Mouse (Mus musculus): ENCODE data around the gene Zfp157.
"Not testable (repeated sequence)": the region's sequence is repeated elsewhere in the genome, so short reads cannot be mapped to it uniquely, and the experiment has no call there.

The Zfp157 gene

DNA sequence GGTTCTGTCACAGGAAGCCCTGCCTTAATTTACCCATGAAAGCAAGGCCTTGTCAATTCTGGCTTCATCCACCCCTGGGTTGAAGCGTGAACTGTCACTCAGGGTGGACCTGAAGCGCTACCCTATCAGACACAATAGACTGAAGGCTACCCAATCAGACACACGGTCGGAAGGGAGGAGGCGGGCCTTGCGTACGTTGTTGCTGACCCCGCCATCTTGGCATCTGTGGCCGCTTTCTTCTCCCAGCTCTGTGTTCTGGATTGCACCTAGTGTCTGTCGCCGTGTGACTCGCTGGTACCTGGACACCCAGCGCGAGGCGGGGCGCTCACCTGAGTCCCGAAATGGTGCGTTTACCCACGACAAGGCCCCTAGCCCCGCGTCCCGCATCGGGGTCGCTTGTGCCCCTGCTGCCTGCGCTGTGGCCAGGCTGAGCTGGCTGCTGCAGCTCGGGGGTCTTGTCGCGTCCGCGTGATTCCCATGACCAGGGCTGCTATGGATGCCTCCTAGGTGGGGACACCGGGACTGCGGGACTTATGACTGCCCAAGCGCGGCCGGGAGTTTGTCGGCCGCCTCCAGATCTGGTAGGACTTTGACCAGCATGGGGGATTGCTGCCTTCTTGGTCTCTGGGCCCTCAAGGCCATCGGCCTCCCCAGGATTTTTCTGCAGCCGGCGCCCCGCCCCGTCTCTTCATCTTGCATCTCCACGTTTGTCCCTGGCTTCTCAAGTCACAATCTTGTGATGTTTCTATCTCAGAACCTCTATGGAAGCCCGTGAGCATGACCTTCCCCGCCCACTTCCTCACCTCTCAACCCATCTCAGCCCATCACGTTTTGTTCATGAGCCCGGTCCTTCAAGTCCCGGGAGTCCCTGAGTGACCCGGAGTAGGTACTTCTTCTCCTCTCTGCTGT, at the start of gene Zfp157:
Gene Zfp157 (plus strand): TSS at position 183 of the 909 bp plus-strand sequence.
- DNase-seq: peak; percentile 91 to 93

GRCm38 (mm10) chr5:138397795-138398337, 43.4 kb upstream of the Zfp157 start:
- no peak for DNase-seq

GRCm38 (mm10) chr5:138400431-138400830, 40.8 kb upstream of the Zfp157 start:
- DNase-seq: peak; percentile 7 to 24

- DNase-seq: no peak
Measured at GRCm38 (mm10) chr5:138458371-138458770, 17.1 kb downstream of the Zfp157 start.

- no peak for DNase-seq
Measured at GRCm38 (mm10) chr5:138459107-138459506, 17.8 kb downstream of the Zfp157 start.

DNA sequence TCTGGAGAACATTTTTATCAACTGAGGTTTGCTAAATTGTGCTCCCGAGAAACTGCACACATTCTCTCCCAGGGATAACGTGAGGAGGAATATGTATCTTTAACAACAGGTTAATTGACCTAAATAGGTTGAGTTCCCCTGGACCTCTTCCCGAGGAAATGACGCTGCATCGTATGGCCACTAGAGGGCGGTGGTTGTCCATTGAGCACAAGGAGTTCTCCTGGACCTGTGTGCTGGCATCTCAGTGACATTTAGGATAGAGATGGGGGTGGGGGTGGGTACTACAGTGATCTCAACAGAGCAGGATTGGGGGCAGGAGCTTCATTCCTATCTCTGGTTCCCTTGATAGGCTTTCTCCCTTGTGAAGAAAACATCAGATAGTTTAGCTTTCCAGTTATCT, 32.3 kb downstream of the Zfp157 start:
- DNase-seq: peak; percentile 3 to 66

- DNase-seq: not testable (repeated sequence)
Measured at GRCm38 (mm10) chr5:138504548-138504947, 63.3 kb downstream of the Zfp157 start.
